17 mouse cellular contexts compared by ENCODE assay signal in genomic region chr8:94184357-94184843, GRCm38 (mm10). TPM values are rescaled to one million over a fixed set of nuclear protein-coding genes. Genes with fewer than 3 reads are reported as not detected.
DNase-seq lines count a peak whose midpoint lies in the region; ATAC-seq and TF ChIP-seq lines count a peak whose summit lies in the region.
"Had no signal": no experiment of that assay in that cellular context is flagged by ENCODE, and none has a peak within 500 bp of the region (broad histone marks: within the 10 kb centered on the region; RNA-seq: fewer than 3 reads in every experiment).

No protein-coding gene starts in this region.

- TF ChIP-seq CTCF in CH12.LX (conservative IDR thresholded peaks at IDR 0.05 in 1 of 2, IDR thresholded peaks at IDR 0.05 in 1 of 2; ENCODE audit: low read depth in 2 of 2, low read length in 2 of 2): peak in 1 of 2 experiments; percentile 8; a peak in 1 of 4 replicates
- no peak for TF ChIP-seq CTCF in thymus, adult 2 months (IDR thresholded peaks at IDR 0.05; ENCODE audit: borderline replicate concordance, control insufficient read depth, extremely low read depth, insufficient read depth, low read length, poor library complexity)

- no peak overlapping the region for H3K4me3 ChIP-seq in hindbrain, embryonic 10.5 days
- H3K4me3 ChIP-seq in hindbrain, embryonic 13.5 days: no peak overlapping the region
- H3K4me3 ChIP-seq in CH12.LX (replicated peaks in 1 of 3; ENCODE audit: low read depth in 2 of 3, low read length in 2 of 3, poor library complexity in 1 of 3): peak overlapping the region; percentile 20 to 55 (median 39)
- no peak overlapping the region for H3K4me3 ChIP-seq in embryonic facial prominence, embryonic 11.5 days (ENCODE audit: low read depth, low read length)
- peak overlapping the region; percentile 55; the same call in 1 of the 2 replicates for H3K4me3 ChIP-seq in liver, embryonic 12.5 days
- H3K4me3 ChIP-seq in thymus, adult 2 months (ENCODE audit: control insufficient read depth, insufficient read depth, low read length): no peak overlapping the region

- H3K9ac ChIP-seq in hindbrain, embryonic 13.5 days: no peak overlapping the region
- H3K9ac ChIP-seq in CH12.LX (ENCODE audit: insufficient read depth, low read depth): peak overlapping the region; percentile 90
- H3K9ac ChIP-seq in embryonic facial prominence, embryonic 11.5 days (replicated peaks; ENCODE audit: low read length): no peak overlapping the region
- H3K9ac ChIP-seq in liver, embryonic 12.5 days: peak overlapping the region; percentile 70

- WGBS in hindbrain, embryonic 10.5 days: 19% methylated on average over 12 of the region's 12 CpGs
- WGBS in hindbrain, embryonic 13.5 days: 28% methylated on average over 12 of the region's 12 CpGs
- 14% methylated on average over 12 of the region's 12 CpGs for WGBS in embryonic facial prominence, embryonic 11.5 days
- 33% methylated on average over 12 of the region's 12 CpGs for WGBS in liver, embryonic 12.5 days (ENCODE audit: insufficient replicate concordance)
- 59% methylated on average over 12 of the region's 12 CpGs for WGBS in thymus, adult 2 months

- peaks cover 91% of the 10 kb centered on the region for H3K27me3 ChIP-seq in hindbrain, embryonic 10.5 days (ENCODE audit: insufficient read depth, poor library complexity, severe bottlenecking)
- H3K27me3 ChIP-seq in hindbrain, embryonic 13.5 days: peaks cover 87% of the 10 kb centered on the region
- peaks cover 52% of the 10 kb centered on the region for H3K27me3 ChIP-seq in CH12.LX (replicated peaks)
- H3K27me3 ChIP-seq in embryonic facial prominence, embryonic 11.5 days (ENCODE audit: control insufficient read depth, insufficient read depth, low read length): peaks cover 55% of the 10 kb centered on the region
- H3K27me3 ChIP-seq in liver, embryonic 12.5 days (replicated peaks): peaks cover 46% of the 10 kb centered on the region
- H3K27me3 ChIP-seq in thymus, adult 2 months (ENCODE audit: control insufficient read depth, insufficient read depth, low read length): peaks cover 10% of the 10 kb centered on the region; the same call in 1 of the 2 replicates

- peak; percentile 58 for TF ChIP-seq POLR2A in CH12.LX (IDR thresholded peaks at IDR 0.05; ENCODE audit: low read depth, low read length)
- TF ChIP-seq POLR2A in thymus, adult 2 months (IDR thresholded peaks at IDR 0.05; ENCODE audit: control insufficient read depth, extremely low read depth, insufficient read depth, low read length, poor library complexity): no peak

- no peak for DNase-seq in hindbrain, embryonic 10.5 days (ENCODE audit: low spot score)
- peak; percentile 61 for DNase-seq in CH12.LX (ENCODE audit: extremely low read depth)
- DNase-seq in embryonic facial prominence, embryonic 11.5 days (ENCODE audit: low spot score): no peak
- no peak for DNase-seq in gastrocnemius, postnatal 25 days
- DNase-seq in thymus, adult 2 months: no peak
- no peak for DNase-seq in urinary bladder, adult 18-20 months (ENCODE audit: low spot score in 2 of 2)

- peaks cover 4% of the 10 kb centered on the region; the same call in 1 of the 2 replicates for H3K79me2 ChIP-seq in CH12.LX (replicated peaks; ENCODE audit: control insufficient read depth, extremely low read depth, insufficient read depth, poor library complexity, severe bottlenecking)

- ATAC-seq in hindbrain, embryonic 13.5 days (ENCODE audit: low FRiP score): no peak
- ATAC-seq in embryonic facial prominence, embryonic 11.5 days (replicated peaks; ENCODE audit: insufficient number of reproducible peaks, low FRiP score, low TSS enrichment, low read depth): 0 out of 2 replicates have a peak, but pooled peaks have one; percentile 7
- ATAC-seq in liver, embryonic 12.5 days: no peak
- ATAC-seq: CD4-positive, CD25-positive, alpha-beta regulatory T cell, adult 4 months; forebrain, embryonic 16.5 days; inflammation-experienced regulatory T-cells, adult 6 months had no signal

- in situ Hi-C loops in CH12.LX (cut with MboI; ENCODE audit: low pct_ligation_motif_present, low pct_unique_long_range_greater_than_20kb, low sequenced_read_pairs): loop anchor here (25.0 kb wide), 1 partner anchor 497 kb away; no protein-coding TSS in a partner anchor

- peak; percentile 34; the same call in 1 of the 2 replicates for TF ChIP-seq EP300 in CH12.LX (IDR thresholded peaks at IDR 0.05; ENCODE audit: low read length)

- H3K4me2 ChIP-seq in hindbrain, embryonic 13.5 days: no peak overlapping the region
- peak overlapping the region; percentile 93 for H3K4me2 ChIP-seq in CH12.LX (ENCODE audit: insufficient read depth, low read depth, poor library complexity, severe bottlenecking)
- H3K4me2 ChIP-seq in embryonic facial prominence, embryonic 11.5 days (ENCODE audit: low read depth, low read length): no peak overlapping the region; the same call in 1 of the 2 replicates
- peak overlapping the region; percentile 90 for H3K4me2 ChIP-seq in liver, embryonic 12.5 days

- H3K4me1 ChIP-seq in hindbrain, embryonic 10.5 days (replicated peaks): peaks cover 50% of the 10 kb centered on the region
- peaks cover 36% of the 10 kb centered on the region for H3K4me1 ChIP-seq in hindbrain, embryonic 13.5 days (replicated peaks)
- H3K4me1 ChIP-seq in CH12.LX (ENCODE audit: control insufficient read depth in 1 of 2, insufficient read depth in 2 of 2): peaks cover 25 to 48% of the 10 kb centered on the region in 2 experiments
- H3K4me1 ChIP-seq in embryonic facial prominence, embryonic 11.5 days (ENCODE audit: control insufficient read depth, insufficient read depth, low read length): peaks cover 2% of the 10 kb centered on the region; the same call in 1 of the 2 replicates
- H3K4me1 ChIP-seq in liver, embryonic 12.5 days: peaks cover 84% of the 10 kb centered on the region
- H3K4me1 ChIP-seq in thymus, adult 2 months (replicated peaks; ENCODE audit: control insufficient read depth, insufficient read depth, low read length): peaks cover 10% of the 10 kb centered on the region; the same call in 1 of the 2 replicates

- peak overlapping the region; percentile 35; the same call in 1 of the 2 replicates for H3K27ac ChIP-seq in hindbrain, embryonic 10.5 days
- H3K27ac ChIP-seq in hindbrain, embryonic 13.5 days: no peak overlapping the region
- peak overlapping the region; percentile 94 for H3K27ac ChIP-seq in CH12.LX (ENCODE audit: insufficient read depth, low read depth)
- H3K27ac ChIP-seq in embryonic facial prominence, embryonic 11.5 days (replicated peaks; ENCODE audit: low read depth, low read length): no peak overlapping the region
- H3K27ac ChIP-seq in liver, embryonic 12.5 days: peak overlapping the region; percentile 96
- H3K27ac ChIP-seq in thymus, adult 2 months (ENCODE audit: control insufficient read depth, insufficient read depth, low read length): no peak overlapping the region

- no peak for TF ChIP-seq RAD21 in CH12.LX (IDR thresholded peaks at IDR 0.05; ENCODE audit: low read depth, low read length)

- no peaks in the 10 kb centered on the region for H3K36me3 ChIP-seq in hindbrain, embryonic 10.5 days
- no peaks in the 10 kb centered on the region for H3K36me3 ChIP-seq in hindbrain, embryonic 13.5 days
- H3K36me3 ChIP-seq in CH12.LX (replicated peaks in 1 of 2; ENCODE audit: control insufficient read depth in 1 of 2, insufficient read depth in 1 of 2, low read length in 1 of 2): no peaks in the 10 kb centered on the region
- H3K36me3 ChIP-seq in embryonic facial prominence, embryonic 11.5 days (replicated peaks; ENCODE audit: control insufficient read depth, insufficient read depth, low read depth, low read length): no peaks in the 10 kb centered on the region
- H3K36me3 ChIP-seq in liver, embryonic 12.5 days: peaks cover 15% of the 10 kb centered on the region
- no peaks in the 10 kb centered on the region for H3K36me3 ChIP-seq in thymus, adult 2 months (ENCODE audit: control insufficient read depth, insufficient read depth, low read length)

- dilution Hi-C loops in CH12.LX (cut with MboI; ENCODE audit: extremely low pct_ligation_motif_present, extremely low pct_unique_long_range_greater_than_20kb, low sequenced_read_pairs): no loop called here

- H3K9me3 ChIP-seq in hindbrain, embryonic 10.5 days: no peaks in the 10 kb centered on the region
- no peaks in the 10 kb centered on the region for H3K9me3 ChIP-seq in hindbrain, embryonic 13.5 days
- no peaks in the 10 kb centered on the region for H3K9me3 ChIP-seq in CH12.LX (replicated peaks; ENCODE audit: low read length)
- H3K9me3 ChIP-seq in embryonic facial prominence, embryonic 11.5 days (replicated peaks; ENCODE audit: control insufficient read depth, low read length): no peaks in the 10 kb centered on the region
- H3K9me3 ChIP-seq in liver, embryonic 12.5 days (replicated peaks): no peaks in the 10 kb centered on the region

RNA-seq across cellular contexts. Expression of gene Mt1, which starts 5.5 kb away (rescaled TPM):
- 159 and 234 TPM in 2 replicates for polyA plus RNA-seq in hindbrain, embryonic 10.5 days (2016; fragmentation: Nextera tagmentation; extraction: Ambion mirVana)
- 35.8 and 38.6 TPM in 2 replicates for polyA plus RNA-seq in hindbrain, embryonic 13.5 days (2015; fragmentation: Nextera tagmentation; extraction: Ambion mirVana)
- total RNA-seq in CH12.LX (2012; rRNA removed): 174 and 239 TPM in 2 replicates
- total RNA-seq in CH12.LX (2014; rRNA removed): 13.6 and 19.9 TPM in 2 replicates
- 57.4 and 62.7 TPM in 2 replicates for polyA plus RNA-seq in CH12.LX (2012; ENCODE audit: insufficient read length, low read depth)
- 99.7 and 108 TPM in 2 replicates for polyA plus RNA-seq in embryonic facial prominence, embryonic 11.5 days (2014; fragmentation: Nextera tagmentation; extraction: Ambion mirVana)
- 3,299 and 3,537 TPM in 2 replicates for polyA plus RNA-seq in liver, embryonic 12.5 days (2016; fragmentation: Nextera tagmentation; extraction: Ambion mirVana)
- total RNA-seq in gastrocnemius, postnatal 25 days (2021): 10 to 100 TPM; 63.7 to 91.7 TPM
- 155 and 260 TPM in 2 replicates for polyA plus RNA-seq in thymus, adult 2 months (2012; rRNA removed)

RNA-seq across cellular contexts. Expression of gene Mt2, which starts 11.9 kb away (rescaled TPM):
- polyA plus RNA-seq in hindbrain, embryonic 10.5 days (2016; fragmentation: Nextera tagmentation; extraction: Ambion mirVana): 48.0 and 63.2 TPM in 2 replicates
- polyA plus RNA-seq in hindbrain, embryonic 13.5 days (2015; fragmentation: Nextera tagmentation; extraction: Ambion mirVana): 9.5 and 9.6 TPM in 2 replicates
- 109 and 212 TPM in 2 replicates for total RNA-seq in CH12.LX (2012; rRNA removed)
- 4.1 and 4.3 TPM in 2 replicates for total RNA-seq in CH12.LX (2014; rRNA removed)
- 49.4 and 54.4 TPM in 2 replicates for polyA plus RNA-seq in CH12.LX (2012; ENCODE audit: insufficient read length, low read depth)
- polyA plus RNA-seq in embryonic facial prominence, embryonic 11.5 days (2014; fragmentation: Nextera tagmentation; extraction: Ambion mirVana): 32.1 and 33.5 TPM in 2 replicates
- 1,025 and 1,037 TPM in 2 replicates for polyA plus RNA-seq in liver, embryonic 12.5 days (2016; fragmentation: Nextera tagmentation; extraction: Ambion mirVana)
- 100 to 1,000 TPM in 1 of 2 experiments, 10 to 100 TPM in 1; 61.6 to 106 TPM for total RNA-seq in gastrocnemius, postnatal 25 days (2021)
- polyA plus RNA-seq in thymus, adult 2 months (2012; rRNA removed): 16.2 and 21.0 TPM in 2 replicates
- polyA plus RNA-seq: CD4-positive, CD25-positive, alpha-beta regulatory T cell, adult 4 months had no signal

RNA-seq across cellular contexts. Expression of gene Nup93, which starts 30.0 kb away (rescaled TPM):
- 114 and 134 TPM in 2 replicates for polyA plus RNA-seq in hindbrain, embryonic 10.5 days (2016; fragmentation: Nextera tagmentation; extraction: Ambion mirVana)
- 66.5 and 68.0 TPM in 2 replicates for polyA plus RNA-seq in hindbrain, embryonic 13.5 days (2015; fragmentation: Nextera tagmentation; extraction: Ambion mirVana)
- total RNA-seq in CH12.LX (2012; rRNA removed) (46.0 and 65.9 TPM in 2 replicates), CH12.LX (2014; rRNA removed) (86.2 and 88.3 TPM in 2 replicates)
- polyA plus RNA-seq in CH12.LX (2012; ENCODE audit: insufficient read length, low read depth): 99.6 and 102 TPM in 2 replicates
- 132 and 138 TPM in 2 replicates for polyA plus RNA-seq in embryonic facial prominence, embryonic 11.5 days (2014; fragmentation: Nextera tagmentation; extraction: Ambion mirVana)
- 74.6 and 77.0 TPM in 2 replicates for polyA plus RNA-seq in liver, embryonic 12.5 days (2016; fragmentation: Nextera tagmentation; extraction: Ambion mirVana)
- 10 to 100 TPM in 1 of 2 experiments, 1 to 10 TPM in 1; 9.8 to 10.1 TPM for total RNA-seq in gastrocnemius, postnatal 25 days (2021)
- 28.1 and 28.2 TPM in 2 replicates for polyA plus RNA-seq in thymus, adult 2 months (2012; rRNA removed)

RNA-seq across cellular contexts. Expression of gene Mt3, which starts 32.0 kb away (rescaled TPM):
- 8.4 and 13.2 TPM in 2 replicates for polyA plus RNA-seq in hindbrain, embryonic 10.5 days (2016; fragmentation: Nextera tagmentation; extraction: Ambion mirVana)
- 119 and 130 TPM in 2 replicates for polyA plus RNA-seq in hindbrain, embryonic 13.5 days (2015; fragmentation: Nextera tagmentation; extraction: Ambion mirVana)
- total RNA-seq in CH12.LX (2012; rRNA removed): 20.0 and 20.6 TPM in 2 replicates
- not detected in 2 replicates for total RNA-seq in CH12.LX (2014; rRNA removed)
- polyA plus RNA-seq in CH12.LX (2012; ENCODE audit: insufficient read length, low read depth): 1.9 and 2.5 TPM in 2 replicates
- polyA plus RNA-seq in embryonic facial prominence, embryonic 11.5 days (2014; fragmentation: Nextera tagmentation; extraction: Ambion mirVana): 5.9 and 7.0 TPM in 2 replicates
- polyA plus RNA-seq in liver, embryonic 12.5 days (2016; fragmentation: Nextera tagmentation; extraction: Ambion mirVana): 0.42 and 0.45 TPM in 2 replicates
- total RNA-seq in gastrocnemius, postnatal 25 days (2021): 1 to 10 TPM; 5.0 to 5.1 TPM
- 0.96 and 1.9 TPM in 2 replicates for polyA plus RNA-seq in thymus, adult 2 months (2012; rRNA removed)
- total RNA-seq: common myeloid progenitor, adult 5-6 weeks; liver, adult 2 months had no signal
- polyA plus RNA-seq: CD4-positive, CD25-positive, alpha-beta regulatory T cell, adult 4 months; liver, adult 2 months; spleen, adult 2 months had no signal

RNA-seq across cellular contexts. Expression of gene Mt4, which starts 47.4 kb away (rescaled TPM):
- polyA plus RNA-seq in hindbrain, embryonic 10.5 days (2016; fragmentation: Nextera tagmentation; extraction: Ambion mirVana): not detected in 2 replicates
- not detected in 2 replicates for polyA plus RNA-seq in hindbrain, embryonic 13.5 days (2015; fragmentation: Nextera tagmentation; extraction: Ambion mirVana)
- not detected in 2 replicates for total RNA-seq in CH12.LX (2012; rRNA removed)
- total RNA-seq in CH12.LX (2014; rRNA removed): not detected in 2 replicates
- not detected in 2 replicates for polyA plus RNA-seq in CH12.LX (2012; ENCODE audit: insufficient read length, low read depth)
- not detected in 2 replicates for polyA plus RNA-seq in embryonic facial prominence, embryonic 11.5 days (2014; fragmentation: Nextera tagmentation; extraction: Ambion mirVana)
- not detected in 2 replicates for polyA plus RNA-seq in liver, embryonic 12.5 days (2016; fragmentation: Nextera tagmentation; extraction: Ambion mirVana)
- total RNA-seq in gastrocnemius, postnatal 25 days (2021): not detected
- polyA plus RNA-seq in thymus, adult 2 months (2012; rRNA removed): 6.5 and 12.1 TPM in 2 replicates
- total RNA-seq: common myeloid progenitor, adult 5-6 weeks; heart, adult 8-10 months; layer of hippocampus, postnatal 14 days; liver, adult 2 months; midbrain, postnatal 0 days had no signal
- polyA plus RNA-seq: CD4-positive, CD25-positive, alpha-beta regulatory T cell, adult 4 months; forebrain, embryonic 16.5 days; inflammation-experienced regulatory T-cells, adult 6 months; liver, adult 2 months; midbrain, postnatal 0 days; spleen, adult 2 months had no signal

Comparison
In these comparisons a context has a peak if more than half of its experiments do, and no peak if none do; other contexts are left out.
1. H3K27ac ChIP-seq: peak in hindbrain, embryonic 10.5 days (single experiment), CH12.LX (single experiment) and liver, embryonic 12.5 days (single experiment); none in hindbrain, embryonic 13.5 days (single experiment), embryonic facial prominence, embryonic 11.5 days (single experiment) and thymus, adult 2 months (single experiment).
2. H3K4me3 ChIP-seq: peak in CH12.LX (3 of 3) and liver, embryonic 12.5 days (single experiment); none in hindbrain, embryonic 10.5 days (single experiment), hindbrain, embryonic 13.5 days (single experiment), embryonic facial prominence, embryonic 11.5 days (single experiment) and thymus, adult 2 months (single experiment).
3. H3K4me2 ChIP-seq: peak in CH12.LX (single experiment) and liver, embryonic 12.5 days (single experiment); none in hindbrain, embryonic 13.5 days (single experiment) and embryonic facial prominence, embryonic 11.5 days (single experiment).
4. H3K9ac ChIP-seq: peak in CH12.LX (single experiment) and liver, embryonic 12.5 days (single experiment); none in hindbrain, embryonic 13.5 days (single experiment) and embryonic facial prominence, embryonic 11.5 days (single experiment).
5. RNA of gene Mt1, which starts 5.5 kb away (polyA plus RNA-seq): 3,299 to 3,537 TPM in liver, embryonic 12.5 days; 155 to 260 TPM in thymus, adult 2 months, 159 to 234 TPM in hindbrain, embryonic 10.5 days, 99.7 to 108 TPM in embryonic facial prominence, embryonic 11.5 days, 57.4 to 62.7 TPM in CH12.LX and 35.8 to 38.6 TPM in hindbrain, embryonic 13.5 days; every median in the first group is over 10 times any median in the second.
6. RNA of gene Mt2, which starts 11.9 kb away (polyA plus RNA-seq): 1,025 to 1,037 TPM in liver, embryonic 12.5 days; 49.4 to 54.4 TPM in CH12.LX, 48.0 to 63.2 TPM in hindbrain, embryonic 10.5 days, 32.1 to 33.5 TPM in embryonic facial prominence, embryonic 11.5 days, 16.2 to 21.0 TPM in thymus, adult 2 months and 9.5 to 9.6 TPM in hindbrain, embryonic 13.5 days; every median in the first group is over 10 times any median in the second.